Mouse (Mus musculus) liver, embryonic 12.5 days (tissue): Measurements from ENCODE around the gene Gm17428. TPM values are rescaled to one million over a fixed set of nuclear protein-coding genes. Genes with fewer than 3 reads are reported as not detected.
A peak's percentile ranks its signal among the peaks of the same experiment; 100 is the strongest.

Source experiments
- ATAC-seq: fragments of 200-750 bp; cut with Nextera tagmentation; 2 replicates; pipeline ENCODE4 v1.8.0; 2017; ENCODE audit warnings: moderate number of reproducible peaks, mild to moderate bottlenecking, moderate library complexity
- H3K27ac ChIP-seq: fragments of 300-500 bp; sonication (generic); 2 replicates; pipeline ENCODE4 v1.5.1; 2016; ENCODE audit warnings: mild to moderate bottlenecking
- H3K27me3 ChIP-seq: fragments of 300-500 bp; sonication (generic); replicated peaks from 2 replicates; pipeline ENCODE4 v1.6.1; 2016; ENCODE audit warnings: mild to moderate bottlenecking, moderate library complexity
- H3K36me3 ChIP-seq: fragments of 300-500 bp; sonication (generic); 2 replicates; pipeline ENCODE4 v1.6.1; 2016; ENCODE audit warnings: mild to moderate bottlenecking, moderate library complexity
- H3K4me1 ChIP-seq: fragments of 300-500 bp; sonication (generic); 2 replicates; pipeline ENCODE4 v1.6.1; 2016
- H3K4me2 ChIP-seq: fragments of 300-500 bp; sonication (generic); 2 replicates; pipeline ENCODE4 v1.6.1; 2016; ENCODE audit warnings: mild to moderate bottlenecking, moderate library complexity
- H3K4me3 ChIP-seq: fragments of 300-500 bp; sonication (generic); 2 replicates; pipeline ENCODE4 v1.5.1; 2016; ENCODE audit warnings: mild to moderate bottlenecking, moderate library complexity
- H3K9ac ChIP-seq: fragments of 300-500 bp; sonication (generic); 2 replicates; pipeline ENCODE4 v1.6.1; 2016; ENCODE audit warnings: mild to moderate bottlenecking, moderate library complexity
- H3K9me3 ChIP-seq: fragments of 300-500 bp; sonication (generic); replicated peaks from 2 replicates; pipeline ENCODE4 v1.6.1; 2016; ENCODE audit warnings: mild to moderate bottlenecking, moderate library complexity
- WGBS: fragments of 180-500 bp; shearing (Covaris S2); methylation state at CpG from one replicate; pipeline ENCODE4 v1.1.7; 2016; ENCODE audit not compliant: insufficient replicate concordance; 5-methylcytosine and 5-hydroxymethylcytosine counted together
- polyA plus RNA-seq: library from polyadenylated mRNA; unstranded; fragments of >200 nt; fragmentation: Nextera tagmentation; extraction: Ambion mirVana; gene quantifications from 2 replicates; pipeline ENCODE4 v1.2.1, GENCODE M21; 2016

The Gm17428 gene
- polyA plus RNA-seq, 1 experiment from 2014 or later, result not detected

GRCm38 (mm10) chr14:55005967-55006366 lies 29.2 kb downstream of the Gm17428 start:
- no peak for ATAC-seq
- no peaks in the 10 kb centered on the region for H3K36me3 ChIP-seq
- no peak overlapping the region for H3K9ac ChIP-seq
- peaks cover 12% of the 10 kb centered on the region; the same call in 1 of the 2 replicates for H3K27me3 ChIP-seq
- H3K27ac ChIP-seq, result no peak overlapping the region
- no peak overlapping the region for H3K4me3 ChIP-seq
- no peaks in the 10 kb centered on the region for H3K9me3 ChIP-seq
- H3K4me1 ChIP-seq, result peaks cover 22% of the 10 kb centered on the region
- WGBS, result 72% methylated on average over 8 of the region's 8 CpGs
- H3K4me2 ChIP-seq, result no peak overlapping the region

- Histone ChIP-seq H3K9me3 (no peaks in the 10 kb centered on the region), H3K4me2 (no peak overlapping the region), H3K9ac (no peak overlapping the region), H3K27me3 (peaks cover 12% of the 10 kb centered on the region; the same call in 1 of the 2 replicates), H3K27ac (no peak overlapping the region), H3K4me3 (no peak overlapping the region), H3K36me3 (no peaks in the 10 kb centered on the region), H3K4me1 (peaks cover 22% of the 10 kb centered on the region)
- no peak for ATAC-seq
- 53% methylated on average over 3 of the region's 3 CpGs for WGBS
Observed at GRCm38 (mm10) chr14:55006541-55006940, 29.8 kb downstream of the Gm17428 start.

- H3K27me3 ChIP-seq, result peaks cover 11% of the 10 kb centered on the region; the same call in 1 of the 2 replicates
- H3K9ac ChIP-seq, result no peak overlapping the region
- WGBS, result 68% methylated on average over 9 of the region's 9 CpGs
- H3K27ac ChIP-seq, result no peak overlapping the region
- ATAC-seq, result no peak
- H3K9me3 ChIP-seq, result no peaks in the 10 kb centered on the region
- H3K4me2 ChIP-seq, result no peak overlapping the region
- H3K4me1 ChIP-seq, result peaks cover 22% of the 10 kb centered on the region
- no peaks in the 10 kb centered on the region for H3K36me3 ChIP-seq
- H3K4me3 ChIP-seq, result no peak overlapping the region
Observed at GRCm38 (mm10) chr14:55007120-55007908, 30.6 kb downstream of the Gm17428 start.

- H3K36me3 ChIP-seq, result no peaks in the 10 kb centered on the region
- no peak for ATAC-seq
- H3K27ac ChIP-seq, result no peak overlapping the region
- H3K4me3 ChIP-seq, result no peak overlapping the region
- no peak overlapping the region for H3K9ac ChIP-seq
- WGBS, result 64% methylated on average over 8 of the region's 8 CpGs
- H3K4me2 ChIP-seq, result no peak overlapping the region
- H3K9me3 ChIP-seq, result no peaks in the 10 kb centered on the region
- peaks cover 15% of the 10 kb centered on the region for H3K4me1 ChIP-seq
- peaks cover 8% of the 10 kb centered on the region; the same call in 1 of the 2 replicates for H3K27me3 ChIP-seq
Observed at GRCm38 (mm10) chr14:55008417-55008816, 31.7 kb downstream of the Gm17428 start.

DNA sequence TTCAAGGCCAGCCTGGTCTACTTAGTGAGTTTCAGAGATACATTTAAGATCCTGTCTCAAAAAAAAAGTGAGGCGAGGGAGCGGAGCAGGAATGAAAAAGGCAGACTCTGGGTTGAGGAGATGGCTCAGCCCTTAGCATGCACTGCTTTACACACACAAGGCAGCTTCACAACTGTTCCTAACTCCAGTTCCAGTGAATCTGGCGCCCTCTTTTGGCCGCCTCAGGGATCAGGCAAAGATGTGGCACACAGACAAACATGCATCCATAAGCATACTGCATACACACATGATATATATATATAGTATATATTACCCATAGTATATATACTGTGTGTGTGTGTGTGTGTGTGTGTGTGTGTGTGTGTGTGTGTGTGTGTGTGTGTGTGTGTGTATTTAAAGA lies 34.4 kb downstream of the Gm17428 start:
- ATAC-seq, result no peak
- H3K4me1 ChIP-seq, result peaks cover 6% of the 10 kb centered on the region
- H3K9ac ChIP-seq, result no peak overlapping the region
- no peak overlapping the region for H3K4me2 ChIP-seq
- no peak overlapping the region for H3K27ac ChIP-seq
- 62% methylated on average over 4 of the region's 4 CpGs for WGBS
- peaks cover 8% of the 10 kb centered on the region; the same call in 1 of the 2 replicates for H3K27me3 ChIP-seq
- H3K4me3 ChIP-seq, result no peak overlapping the region
- H3K36me3 ChIP-seq, result no peaks in the 10 kb centered on the region
- H3K9me3 ChIP-seq, result no peaks in the 10 kb centered on the region

GRCm38 (mm10) chr14:55014591-55014990 lies 37.9 kb downstream of the Gm17428 start:
- Histone ChIP-seq H3K27ac (peak overlapping the region; percentile 84), H3K4me1 (peaks cover 18% of the 10 kb centered on the region), H3K4me3 (peak overlapping the region; percentile 73), H3K9me3 (no peaks in the 10 kb centered on the region), H3K27me3 (0 out of 2 replicates have a peak, but pooled peaks cover 2% of the 10 kb centered on the region), H3K9ac (peak overlapping the region; percentile 78), H3K36me3 (peaks cover 29% of the 10 kb centered on the region), H3K4me2 (peak overlapping the region; percentile 79)
- peak; percentile 59 for ATAC-seq
- WGBS, result under 1% methylated on average over 27 of the region's 27 CpGs

GRCm38 (mm10) chr14:55014991-55015766 lies 38.4 kb downstream of the Gm17428 start, which contains the start of gene Ngdn:
TSS of gene Ngdn (plus strand) at chr14:55015454.
- WGBS, result under 1% methylated on average over 36 of the region's 36 CpGs
- peak; percentile 93 for ATAC-seq

GRCm38 (mm10) chr14:55015767-55016111 lies 39.0 kb downstream of the Gm17428 start:
- Histone ChIP-seq H3K4me3 (peak overlapping the region; percentile 73), H3K36me3 (peaks cover 41% of the 10 kb centered on the region), H3K9ac (peak overlapping the region; percentile 80), H3K27me3 (0 out of 2 replicates have a peak, but pooled peaks cover 2% of the 10 kb centered on the region), H3K27ac (peak overlapping the region; percentile 80), H3K4me1 (peaks cover 18% of the 10 kb centered on the region), H3K9me3 (no peaks in the 10 kb centered on the region), H3K4me2 (peak overlapping the region; percentile 79)
- no peak for ATAC-seq
- WGBS, result 0% methylated on average over 17 of the region's 17 CpGs

More at GRCm38 (mm10) chr14:55014991-55015766, 38.4 kb downstream of the Gm17428 start, which contains the start of gene Ngdn:
- Histone ChIP-seq H3K4me3 (peak within 1 kb of the TSS; percentile 73), H3K27me3 (0 out of 2 replicates have a peak, but pooled peaks cover 2% of the 10 kb centered on the region), H3K9me3 (no peaks in the 10 kb centered on the region), H3K4me2 (peak within 1 kb of the TSS; percentile 79), H3K4me1 (peaks cover 18% of the 10 kb centered on the region), H3K27ac (peak within 1 kb of the TSS; percentile 84), H3K36me3 (peaks cover 35% of the 10 kb centered on the region), H3K9ac (peak within 1 kb of the TSS; percentile 80)

DNA sequence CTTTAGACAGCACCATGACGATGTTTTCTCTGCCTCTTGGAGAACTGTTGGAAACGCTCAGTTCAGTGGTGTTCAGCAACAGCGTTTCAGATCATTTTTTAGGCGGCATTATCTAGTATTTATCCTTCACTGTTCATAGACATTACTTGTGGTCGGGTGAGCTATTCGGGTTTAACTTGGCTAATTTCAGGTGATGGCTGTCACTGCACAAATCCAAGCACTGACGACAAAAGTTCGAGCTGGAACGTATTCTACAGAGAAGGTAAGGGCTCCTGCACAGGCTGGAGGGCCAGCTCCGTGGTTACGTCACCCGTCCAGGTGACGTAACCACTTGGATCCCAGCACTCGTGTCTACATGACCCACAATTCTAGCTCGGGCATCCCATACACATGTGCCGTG lies 40.1 kb downstream of the Gm17428 start:
- WGBS, result 85% methylated on average over 16 of the region's 16 CpGs
- H3K9ac ChIP-seq, result 0 out of 2 replicates have a peak overlapping the region, but pooled peaks have one; percentile 31
- no peak for ATAC-seq
- H3K4me1 ChIP-seq, result peaks cover 18% of the 10 kb centered on the region
- H3K4me3 ChIP-seq, result no peak overlapping the region
- no peak overlapping the region for H3K27ac ChIP-seq
- H3K4me2 ChIP-seq, result peak overlapping the region; percentile 79
- H3K9me3 ChIP-seq, result no peaks in the 10 kb centered on the region
- peaks cover 52% of the 10 kb centered on the region for H3K36me3 ChIP-seq
- H3K27me3 ChIP-seq, result 0 out of 2 replicates have a peak, but pooled peaks cover 2% of the 10 kb centered on the region

DNA sequence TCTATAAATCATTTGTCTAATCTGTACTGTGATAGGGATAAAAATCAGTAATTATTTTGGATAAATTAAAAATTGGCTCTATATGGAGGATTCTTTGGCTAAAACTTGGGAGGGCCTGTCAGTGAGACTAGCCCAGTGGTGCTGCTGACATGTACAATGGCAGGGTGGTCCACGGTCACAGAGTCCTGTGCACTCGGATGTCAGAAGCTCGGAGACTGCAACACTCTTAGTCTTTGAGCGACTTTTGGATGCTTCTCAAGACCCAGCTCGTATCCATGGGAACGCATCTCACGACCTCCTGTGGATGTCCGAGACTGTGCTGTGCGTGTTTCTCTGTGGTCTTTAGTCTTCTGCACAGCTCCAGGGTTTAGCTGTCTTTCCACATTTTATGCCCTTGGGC lies 43.7 kb downstream of the Gm17428 start:
- no peak for ATAC-seq
- H3K9ac ChIP-seq, result no peak overlapping the region
- WGBS, result 90% methylated on average over 9 of the region's 9 CpGs
- H3K4me3 ChIP-seq, result no peak overlapping the region
- no peak overlapping the region for H3K4me2 ChIP-seq
- no peaks in the 10 kb centered on the region for H3K9me3 ChIP-seq
- peaks cover 14% of the 10 kb centered on the region for H3K4me1 ChIP-seq
- no peaks in the 10 kb centered on the region for H3K27me3 ChIP-seq
- peaks cover 87% of the 10 kb centered on the region for H3K36me3 ChIP-seq
- no peak overlapping the region for H3K27ac ChIP-seq

- no peaks in the 10 kb centered on the region for H3K9me3 ChIP-seq
- H3K4me3 ChIP-seq, result no peak overlapping the region
- H3K27me3 ChIP-seq, result no peaks in the 10 kb centered on the region
- no peaks in the 10 kb centered on the region for H3K4me1 ChIP-seq
- no peak overlapping the region for H3K4me2 ChIP-seq
- ATAC-seq, result no peak
- H3K27ac ChIP-seq, result no peak overlapping the region
- no peak overlapping the region for H3K9ac ChIP-seq
- peaks cover 78% of the 10 kb centered on the region for H3K36me3 ChIP-seq
- WGBS, result 85% methylated on average over 15 of the region's 15 CpGs
Observed at GRCm38 (mm10) chr14:55023011-55023410, 46.3 kb downstream of the Gm17428 start.

GRCm38 (mm10) chr14:55024236-55024635 lies 47.5 kb downstream of the Gm17428 start:
- H3K4me3 ChIP-seq, result no peak overlapping the region
- no peak overlapping the region for H3K9ac ChIP-seq
- peaks cover 68% of the 10 kb centered on the region for H3K36me3 ChIP-seq
- H3K4me1 ChIP-seq, result peaks cover 11% of the 10 kb centered on the region
- no peak overlapping the region for H3K4me2 ChIP-seq
- no peak for ATAC-seq
- WGBS, result 66% methylated on average over 7 of the region's 7 CpGs
- H3K27me3 ChIP-seq, result no peaks in the 10 kb centered on the region
- H3K27ac ChIP-seq, result no peak overlapping the region
- H3K9me3 ChIP-seq, result no peaks in the 10 kb centered on the region
